In genomic region chr2:180755896-180756295, GRCm38 (mm10) we compare ENCODE assay signal across 8 mouse cellular contexts. TPM values are rescaled to one million over a fixed set of nuclear protein-coding genes. Genes with fewer than 3 reads are reported as not detected.
DNase-seq lines count a peak whose midpoint lies in the region; ATAC-seq and TF ChIP-seq lines count a peak whose summit lies in the region.
"Had no signal": no experiment of that assay in that cellular context is flagged by ENCODE, and none has a peak within 500 bp of the region (broad histone marks: within the 10 kb centered on the region; RNA-seq: fewer than 3 reads in every experiment).

No protein-coding gene starts in this region.

- TF ChIP-seq EP300 in lung, postnatal 0 days (IDR thresholded peaks at IDR 0.05) = no peak

- no peak overlapping the region for H3ac ChIP-seq in myocyte (ENCODE audit: control insufficient read depth, insufficient read length)

- no peaks in the 10 kb centered on the region for H3K79me2 ChIP-seq in myocyte (ENCODE audit: control insufficient read depth, insufficient read depth)

- 1% methylated on average over 8 of the region's 8 CpGs for WGBS in lung, postnatal 0 days
- 16% methylated on average over 8 of the region's 8 CpGs for WGBS in hindbrain, postnatal 0 days

- no peak overlapping the region for H3K9ac ChIP-seq in lung, postnatal 0 days (replicated peaks; ENCODE audit: low read depth)
- no peak overlapping the region for H3K9ac ChIP-seq in hindbrain, postnatal 0 days (replicated peaks; ENCODE audit: low read length)

- no peak for TF ChIP-seq POLR2A in myocyte (IDR thresholded peaks at IDR 0.05; ENCODE audit: insufficient read length, low read depth)

- no peaks in the 10 kb centered on the region for H3K36me3 ChIP-seq in lung, postnatal 0 days (ENCODE audit: insufficient read depth, low read length)
- no peaks in the 10 kb centered on the region for H3K36me3 ChIP-seq in hindbrain, postnatal 0 days (ENCODE audit: insufficient read depth, low read length)
- no peaks in the 10 kb centered on the region for H3K36me3 ChIP-seq in myocyte (ENCODE audit: control insufficient read depth, insufficient read depth)

- peak; percentile 68 for DNase-seq in lung, postnatal 0 days (ENCODE audit: low spot score)
- no peak for DNase-seq in lung, postnatal 25 days (ENCODE audit: low spot score)
- DNase-seq in adrenal gland, postnatal 36 days = peak; percentile 71 to 83
- peak; percentile 53 for DNase-seq in hindbrain, postnatal 0 days (ENCODE audit: low spot score)
- DNase-seq in frontal cortex, adult 2 months (ENCODE audit: extremely low spot score in 1 of 2, low spot score in 1 of 2) = no peak

- H3K27ac ChIP-seq in lung, postnatal 0 days (ENCODE audit: low read length) = no peak overlapping the region
- H3K27ac ChIP-seq in hindbrain, postnatal 0 days = no peak overlapping the region

- no peak overlapping the region for H3K4me3 ChIP-seq in lung, postnatal 0 days (ENCODE audit: low read depth, low read length)
- H3K4me3 ChIP-seq in hindbrain, postnatal 0 days (ENCODE audit: low read length) = no peak overlapping the region
- H3K4me3 ChIP-seq in myocyte = no peak overlapping the region

- no peaks in the 10 kb centered on the region; the same call in 1 of the 2 replicates for H3K27me3 ChIP-seq in lung, postnatal 0 days (replicated peaks; ENCODE audit: insufficient read depth, low read length)
- no peaks in the 10 kb centered on the region for H3K27me3 ChIP-seq in hindbrain, postnatal 0 days (ENCODE audit: insufficient read depth, low read length)
- H3K27me3 ChIP-seq in myocyte (ENCODE audit: control insufficient read depth, insufficient read depth, insufficient read length) = peaks cover 8% of the 10 kb centered on the region

- ATAC-seq in lung, postnatal 0 days = no peak
- peak; percentile 33; the same call in 1 of the 2 replicates for ATAC-seq in hindbrain, postnatal 0 days
- no peak for ATAC-seq in frontal cortex, adult (ENCODE audit: low TSS enrichment)

- H3K9me3 ChIP-seq in lung, postnatal 0 days (ENCODE audit: low read length) = no peaks in the 10 kb centered on the region
- H3K9me3 ChIP-seq in hindbrain, postnatal 0 days (ENCODE audit: low read length) = no peaks in the 10 kb centered on the region

- no peaks in the 10 kb centered on the region for H3K4me1 ChIP-seq in lung, postnatal 0 days (ENCODE audit: insufficient read depth, low read depth, low read length)
- H3K4me1 ChIP-seq in hindbrain, postnatal 0 days (ENCODE audit: insufficient read depth, low read length) = peaks cover 5% of the 10 kb centered on the region

- no peak overlapping the region for H3K4me2 ChIP-seq in lung, postnatal 0 days (replicated peaks; ENCODE audit: low read depth, low read length)
- H3K4me2 ChIP-seq in hindbrain, postnatal 0 days (ENCODE audit: low read depth, low read length) = no peak overlapping the region
- no peak overlapping the region for H3K4me2 ChIP-seq in myocyte (ENCODE audit: low read depth)

- TF ChIP-seq CTCF in lung, postnatal 0 days (IDR thresholded peaks at IDR 0.05) = no peak
- TF ChIP-seq CTCF in hindbrain, postnatal 0 days (IDR thresholded peaks at IDR 0.05; ENCODE audit: low read depth) = no peak

TF ChIP-seq in myocyte, 11 proteins besides CTCF, POLR2A, EP300 and RAD21:
- peak; percentile 99 for TF ChIP-seq REST (IDR thresholded peaks at IDR 0.05; ENCODE audit: insufficient read depth, insufficient read length)
- TF ChIP-seq E2F4 (IDR thresholded peaks at IDR 0.05; ENCODE audit: insufficient read depth) = no peak
- TF ChIP-seq TCF12 (IDR thresholded peaks at IDR 0.05; ENCODE audit: insufficient read depth, poor library complexity, severe bottlenecking) = no peak
- TF ChIP-seq MYOG (IDR thresholded peaks at IDR 0.05; ENCODE audit: control insufficient read depth in 1 of 3, insufficient read depth in 1 of 3, insufficient read length in 2 of 3, low read depth in 2 of 3) = peak in 1 of 3 experiments; percentile 18
TF ChIP-seq in myocyte: peak in this region for 2.

RNA-seq across cellular contexts. Expression of gene Bhlhe23, which starts 20.8 kb away (rescaled TPM):
- polyA plus RNA-seq in lung, postnatal 0 days (2015; fragmentation: Nextera tagmentation; extraction: Ambion mirVana) = not detected in 2 replicates
- total RNA-seq in adrenal gland, postnatal 36 days (2021) = not detected
- 0.72 and 0.73 TPM in 2 replicates for total RNA-seq in hindbrain, postnatal 0 days (2014; rRNA removed)
- 0.23 and 0.49 TPM in 2 replicates for polyA plus RNA-seq in hindbrain, postnatal 0 days (2015; fragmentation: Nextera tagmentation; extraction: Ambion mirVana)
- not detected for polyA plus RNA-seq in myocyte (2012; fragmentation: generic; extraction: Trizol)
- polyA plus RNA-seq in frontal cortex, adult 2 months (2012; rRNA removed) = 0.04 and 0.08 TPM in 2 replicates
- polyA plus RNA-seq: liver, embryonic 16.5 days had no signal

RNA-seq across cellular contexts. Expression of gene Slc17a9, which starts 30.8 kb away (rescaled TPM):
- 1.4 and 1.7 TPM in 2 replicates for polyA plus RNA-seq in lung, postnatal 0 days (2015; fragmentation: Nextera tagmentation; extraction: Ambion mirVana)
- 1 to 10 TPM; 1.1 to 1.2 TPM for total RNA-seq in adrenal gland, postnatal 36 days (2021)
- 0.32 and 0.68 TPM in 2 replicates for total RNA-seq in hindbrain, postnatal 0 days (2014; rRNA removed)
- polyA plus RNA-seq in hindbrain, postnatal 0 days (2015; fragmentation: Nextera tagmentation; extraction: Ambion mirVana) = 0.29 and 0.52 TPM in 2 replicates
- 0.22 TPM for polyA plus RNA-seq in myocyte (2012; fragmentation: generic; extraction: Trizol)
- 1.00 and 1.1 TPM in 2 replicates for polyA plus RNA-seq in frontal cortex, adult 2 months (2012; rRNA removed)

RNA-seq across cellular contexts. Expression of gene Gid8, which starts 46.0 kb away (rescaled TPM):
- 38.7 and 38.8 TPM in 2 replicates for polyA plus RNA-seq in lung, postnatal 0 days (2015; fragmentation: Nextera tagmentation; extraction: Ambion mirVana)
- total RNA-seq in adrenal gland, postnatal 36 days (2021) = 10 to 100 TPM; 58.9 to 63.1 TPM
- total RNA-seq in hindbrain, postnatal 0 days (2014; rRNA removed) = 43.2 and 51.1 TPM in 2 replicates
- 45.5 TPM in 2 replicates for polyA plus RNA-seq in hindbrain, postnatal 0 days (2015; fragmentation: Nextera tagmentation; extraction: Ambion mirVana)
- 44.9 TPM for polyA plus RNA-seq in myocyte (2012; fragmentation: generic; extraction: Trizol)
- 57.0 and 57.7 TPM in 2 replicates for polyA plus RNA-seq in frontal cortex, adult 2 months (2012; rRNA removed)

RNA-seq across cellular contexts. Expression of gene Dido1, which starts 46.1 kb away (rescaled TPM):
- polyA plus RNA-seq in lung, postnatal 0 days (2015; fragmentation: Nextera tagmentation; extraction: Ambion mirVana) = 14.9 and 16.3 TPM in 2 replicates
- 10 to 100 TPM; 38.7 to 40.7 TPM for total RNA-seq in adrenal gland, postnatal 36 days (2021)
- total RNA-seq in hindbrain, postnatal 0 days (2014; rRNA removed) = 35.7 and 36.3 TPM in 2 replicates
- polyA plus RNA-seq in hindbrain, postnatal 0 days (2015; fragmentation: Nextera tagmentation; extraction: Ambion mirVana) = 21.7 and 22.8 TPM in 2 replicates
- 9.3 TPM for polyA plus RNA-seq in myocyte (2012; fragmentation: generic; extraction: Trizol)
- polyA plus RNA-seq in frontal cortex, adult 2 months (2012; rRNA removed) = 36.9 and 39.7 TPM in 2 replicates

Comparison
In these comparisons a context has a peak if more than half of its experiments do, and no peak if none do; other contexts are left out.
1. DNase-seq: peak in lung, postnatal 0 days (single experiment), adrenal gland, postnatal 36 days (2 of 2) and hindbrain, postnatal 0 days (single experiment); none in lung, postnatal 25 days (single experiment) and frontal cortex, adult 2 months (0 of 2).